Mouse (Mus musculus) kidney, adult 11 months (tissue): Measurements from ENCODE around the gene Magi1.

Experiments used
- DNase-seq: peaks from one replicate; pipeline ENCODE4 v3.0.0; 2022

Magi1 gene

DNA sequence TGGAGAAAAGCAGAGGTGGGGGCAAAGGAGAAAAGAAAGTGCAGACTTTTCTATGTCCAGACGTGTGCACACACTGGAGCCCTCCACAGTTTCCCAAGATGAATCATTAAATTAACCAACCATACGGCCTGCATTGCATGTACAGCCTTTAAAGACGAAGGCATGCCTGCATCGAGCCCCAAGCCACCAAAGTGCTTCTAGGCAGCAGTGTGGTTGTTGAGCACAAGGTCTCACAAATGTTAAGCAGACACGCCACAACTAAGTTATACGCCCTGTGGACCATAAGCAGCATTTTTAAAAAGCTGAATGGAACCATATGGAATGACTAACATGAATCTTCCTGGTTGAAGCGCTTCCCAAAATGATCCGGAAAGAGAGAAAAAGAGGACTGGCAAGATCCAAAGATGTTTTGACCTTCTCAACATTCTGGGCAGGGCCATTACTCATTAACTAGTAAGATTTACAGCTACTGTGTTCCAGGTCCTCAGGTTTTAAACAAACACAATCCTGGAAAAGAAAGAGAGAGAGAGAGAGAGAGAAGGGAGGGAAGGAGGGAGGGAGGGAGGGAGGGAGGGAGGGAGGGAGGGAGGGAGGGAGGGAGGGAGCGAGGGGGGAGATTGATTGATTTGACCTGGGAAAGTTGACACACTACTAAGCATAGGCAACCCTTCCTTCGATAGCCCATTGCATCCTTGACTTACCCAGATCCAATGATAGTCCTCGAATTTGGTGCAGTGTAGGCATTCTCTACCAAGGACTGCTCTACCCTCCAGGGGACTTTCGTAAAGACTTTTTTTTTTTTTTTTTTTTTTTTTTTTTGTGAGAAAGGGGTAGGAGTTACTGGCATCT, 26.5 kb downstream of the Magi1 start:
- DNase-seq = peak; percentile 33

DNA sequence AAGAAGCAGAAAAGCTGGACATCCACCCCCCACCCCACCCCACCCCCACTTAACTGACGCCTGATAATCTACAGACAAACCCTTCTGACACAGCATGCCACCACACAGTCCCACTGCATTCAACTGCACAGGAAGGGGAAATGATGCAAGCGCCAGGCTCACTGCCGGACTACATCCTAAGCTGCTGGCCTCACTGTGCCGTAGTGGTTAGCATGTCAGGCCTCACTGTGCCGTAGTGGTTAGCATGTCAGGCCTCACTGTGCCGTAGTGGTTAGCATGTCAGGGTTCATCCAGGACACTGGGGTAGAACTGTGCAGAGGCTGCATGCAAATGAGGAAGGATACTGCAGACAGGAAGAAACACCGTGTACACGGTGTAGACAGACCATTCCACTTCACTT, 29.8 kb downstream of the Magi1 start:
- no peak for DNase-seq

DNA sequence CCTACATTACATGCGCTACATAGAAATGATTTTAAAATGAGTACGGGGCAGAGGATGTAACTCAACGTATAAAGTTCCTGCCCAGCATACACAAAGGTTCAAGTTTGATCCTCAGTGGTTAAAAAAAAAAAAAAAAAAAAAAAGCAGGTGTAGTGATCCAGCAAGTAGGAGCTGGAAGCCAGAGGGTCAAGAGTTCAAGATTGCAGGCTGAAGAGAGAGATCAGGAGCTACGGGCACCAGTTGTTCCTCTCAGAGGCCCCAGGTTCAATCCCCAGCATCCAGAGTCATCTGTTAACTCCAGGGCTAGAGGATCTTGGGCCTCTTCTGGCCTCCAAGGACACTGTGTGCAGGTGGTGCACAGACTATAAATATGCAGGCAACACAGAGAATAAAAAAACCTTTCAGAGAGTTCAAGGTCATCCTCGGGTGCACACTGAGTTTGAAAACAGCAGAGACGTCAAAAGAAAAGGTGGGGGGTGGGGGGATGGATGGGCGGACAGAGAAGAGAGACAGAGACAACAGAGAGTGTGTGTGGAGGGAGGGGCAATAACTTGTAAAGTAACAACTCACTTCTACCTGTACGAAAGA, 32.3 kb downstream of the Magi1 start:
- DNase-seq = no peak

DNA sequence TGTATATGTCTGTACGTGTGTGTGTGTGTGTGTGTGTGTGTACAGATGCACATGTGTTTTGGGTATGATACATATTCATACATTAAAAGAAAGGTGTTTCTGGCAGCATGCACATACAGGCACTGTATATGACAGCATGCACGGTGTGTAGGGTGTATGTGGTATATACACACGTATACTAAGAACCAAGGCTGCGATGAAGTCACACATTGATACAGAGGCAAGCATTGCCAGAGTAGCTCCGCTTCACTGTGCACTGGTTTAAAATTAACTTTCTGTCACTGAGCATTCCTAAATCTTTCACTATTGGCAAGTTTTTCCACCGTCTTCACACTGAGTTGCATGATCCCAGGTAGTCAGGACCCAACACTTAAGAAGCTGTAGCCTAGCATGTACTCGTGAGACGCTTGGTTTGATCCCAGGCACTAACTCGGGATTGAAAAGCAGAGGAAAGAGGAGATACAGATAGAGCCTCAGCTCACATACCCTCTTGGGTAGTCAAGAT, 34.4 kb downstream of the Magi1 start:
- no peak for DNase-seq

DNA sequence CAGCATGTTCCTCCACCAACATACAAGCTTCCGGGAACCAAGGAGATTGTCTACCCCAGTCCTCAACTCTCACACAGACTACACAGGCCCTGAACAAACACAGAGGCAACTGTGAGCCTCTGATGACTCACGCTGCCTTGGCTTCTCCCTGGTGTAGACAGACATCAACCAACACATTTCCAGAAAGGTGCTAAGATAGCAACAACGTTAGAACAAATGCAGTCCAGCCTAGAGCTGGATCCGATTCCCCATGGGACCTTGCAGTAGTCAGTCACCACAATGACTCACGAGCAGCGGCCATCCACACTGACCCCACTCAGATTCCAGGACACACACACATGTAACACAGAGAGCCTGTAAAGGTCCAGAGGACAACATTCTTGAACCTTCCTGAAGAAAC, 42.5 kb downstream of the Magi1 start:
- DNase-seq = no peak

DNA sequence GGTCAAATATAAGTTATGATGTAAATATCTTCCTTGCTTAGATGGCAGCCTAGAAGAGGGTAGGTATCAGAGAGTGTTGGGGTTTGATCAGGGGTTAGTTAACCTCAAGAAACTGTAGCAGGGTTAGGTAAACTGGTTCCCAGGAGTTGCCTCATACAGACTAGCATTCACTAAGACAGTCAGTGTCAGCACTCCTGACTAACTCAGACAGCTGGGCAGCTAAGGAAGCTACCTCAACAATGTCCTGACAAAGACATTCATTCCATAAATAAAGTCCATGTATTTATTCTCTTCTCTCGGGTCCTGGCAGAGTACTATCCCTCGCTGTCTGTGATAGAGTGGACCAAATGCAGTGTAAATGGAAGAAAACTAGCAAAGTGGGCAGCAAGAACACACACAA, 45.1 kb downstream of the Magi1 start:
- no peak for DNase-seq

DNA sequence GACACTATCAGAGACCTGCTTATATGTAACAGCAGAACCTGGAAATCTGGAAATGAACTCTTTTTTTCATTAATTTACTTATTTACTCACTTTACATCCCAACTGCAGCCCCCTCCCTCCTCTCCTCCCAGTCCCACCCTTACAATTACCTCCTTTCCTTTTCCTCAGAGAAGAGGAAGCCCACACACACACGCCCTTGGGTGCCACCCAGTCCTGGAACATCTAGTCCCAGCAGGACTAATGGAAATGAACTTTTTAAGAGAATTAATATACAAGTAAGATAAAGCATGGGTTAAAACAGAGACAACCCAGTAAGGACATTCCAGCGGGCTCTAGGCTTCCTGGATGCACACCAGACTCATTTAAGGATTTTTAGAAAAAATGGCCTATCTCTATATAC, 46.8 kb downstream of the Magi1 start:
- no peak for DNase-seq

DNA sequence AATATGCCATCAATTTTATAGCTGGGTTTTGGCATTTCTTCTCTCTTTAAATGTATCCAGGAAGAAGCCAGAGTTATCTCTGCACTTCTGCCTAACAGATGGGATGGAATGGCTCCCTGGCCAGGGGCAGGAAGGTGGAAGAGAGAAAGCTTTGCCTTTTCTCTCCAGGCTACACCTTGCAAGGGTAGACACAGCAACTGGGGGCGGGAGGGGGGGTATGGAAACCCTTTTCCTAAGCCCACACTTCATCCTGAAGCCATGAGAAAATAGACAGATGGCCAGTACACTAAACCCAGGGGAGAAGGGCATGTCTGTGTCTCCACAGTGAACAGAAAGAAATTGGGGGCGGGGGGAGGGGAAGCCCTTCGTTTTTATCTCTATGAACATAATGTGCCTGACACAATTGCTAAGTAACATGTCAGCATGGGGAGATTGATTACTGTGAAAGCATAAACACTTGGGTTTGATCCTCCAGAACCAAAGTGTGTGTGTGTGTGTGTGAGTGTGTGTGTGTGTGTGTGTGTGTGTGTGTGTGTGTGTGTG, 51.4 kb downstream of the Magi1 start:
- DNase-seq = no peak

DNA sequence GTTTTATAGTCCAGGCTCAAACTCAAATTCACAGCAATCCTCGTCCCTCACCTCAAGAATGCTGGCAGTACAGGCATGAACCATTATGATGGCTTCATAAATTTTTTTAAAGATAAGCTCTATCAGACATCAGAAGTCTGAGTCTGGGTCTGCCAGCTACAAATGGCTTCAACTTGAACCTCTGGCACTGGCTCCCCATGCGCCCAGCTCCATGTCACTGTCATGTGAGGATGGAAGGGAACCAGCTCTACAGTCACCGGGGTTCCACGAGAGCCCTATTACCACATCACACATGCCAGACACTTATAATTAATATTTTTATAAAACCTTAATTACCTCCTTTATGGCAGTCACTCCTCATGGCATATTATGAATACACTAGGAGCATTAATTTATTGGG, 51.9 kb downstream of the Magi1 start:
- no peak for DNase-seq

DNA sequence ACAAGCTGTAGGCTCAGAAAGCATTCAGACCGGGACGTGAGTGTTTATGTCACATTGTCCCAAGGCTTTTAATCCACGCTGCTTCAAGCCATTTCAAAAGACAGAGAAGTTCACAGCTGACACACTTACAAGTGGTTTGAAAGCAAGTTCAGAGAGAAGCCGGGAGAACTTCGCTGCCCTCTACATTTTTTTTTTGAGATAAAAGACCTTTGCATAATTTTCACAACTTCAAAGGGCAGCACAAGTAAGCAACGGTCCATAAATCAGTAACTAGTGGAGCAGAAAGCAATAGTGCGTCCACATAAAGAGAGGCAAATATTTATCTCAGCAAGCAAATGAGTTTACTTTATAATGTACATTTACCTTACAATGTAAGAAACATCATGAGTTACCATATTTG, 52.4 kb downstream of the Magi1 start:
- no peak for DNase-seq

DNA sequence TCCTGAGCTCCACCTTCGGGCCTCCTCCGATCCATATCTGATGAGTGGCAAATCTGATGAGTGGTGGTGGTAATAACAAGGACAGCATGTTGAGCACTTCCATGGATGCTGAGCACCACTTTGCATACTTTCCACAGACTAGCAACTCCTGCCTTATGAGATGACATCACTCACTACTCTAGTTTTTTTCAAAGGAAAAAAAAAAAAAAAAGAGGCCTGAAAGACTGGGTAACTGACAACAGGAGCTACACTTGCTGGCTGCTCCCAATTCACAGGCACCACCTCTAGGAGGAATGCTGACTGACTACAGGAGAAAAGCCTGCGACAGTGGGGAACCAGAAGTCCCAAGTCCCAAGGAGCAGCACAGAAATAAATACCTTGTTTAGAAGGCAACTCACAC, 52.8 kb downstream of the Magi1 start:
- no peak for DNase-seq

DNA sequence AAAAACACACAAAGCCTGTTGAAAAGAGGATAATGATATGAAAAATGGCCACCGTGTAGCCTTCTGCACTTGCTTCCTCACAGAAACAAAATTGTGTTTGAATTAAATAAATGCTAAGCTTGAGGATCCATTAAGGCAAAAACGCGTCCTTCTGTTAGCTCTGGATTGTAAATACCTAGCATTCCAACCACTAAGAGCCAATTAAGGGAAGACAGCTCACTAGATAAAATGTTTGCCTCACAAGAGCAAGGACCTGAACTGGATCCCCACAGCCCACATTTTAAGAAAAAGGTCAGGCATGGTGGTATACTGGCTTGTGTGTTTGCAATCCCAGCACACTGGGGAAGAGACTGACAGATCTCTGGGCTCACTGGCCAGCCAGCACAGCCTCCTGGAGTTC, 53.6 kb downstream of the Magi1 start:
- DNase-seq = no peak

DNA sequence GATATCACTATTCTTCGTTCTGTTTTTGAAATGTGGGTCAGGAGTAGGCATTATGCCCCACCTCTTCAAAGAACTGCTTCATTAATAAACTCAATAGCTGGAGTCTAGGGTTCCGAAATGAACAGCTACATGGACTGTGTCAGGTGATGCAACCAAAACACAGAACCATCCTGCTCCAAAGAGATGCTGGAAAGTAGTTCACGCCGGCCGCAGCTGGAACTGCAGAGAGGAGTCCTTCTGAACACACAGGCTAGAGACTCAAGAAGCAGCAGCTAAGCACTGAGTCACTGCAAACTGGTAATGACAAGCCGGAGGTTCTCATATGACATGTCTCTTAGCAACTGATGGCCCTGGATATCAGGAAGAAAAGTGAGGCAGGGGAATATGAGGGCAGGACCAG, 57.5 kb downstream of the Magi1 start:
- DNase-seq = no peak

DNA sequence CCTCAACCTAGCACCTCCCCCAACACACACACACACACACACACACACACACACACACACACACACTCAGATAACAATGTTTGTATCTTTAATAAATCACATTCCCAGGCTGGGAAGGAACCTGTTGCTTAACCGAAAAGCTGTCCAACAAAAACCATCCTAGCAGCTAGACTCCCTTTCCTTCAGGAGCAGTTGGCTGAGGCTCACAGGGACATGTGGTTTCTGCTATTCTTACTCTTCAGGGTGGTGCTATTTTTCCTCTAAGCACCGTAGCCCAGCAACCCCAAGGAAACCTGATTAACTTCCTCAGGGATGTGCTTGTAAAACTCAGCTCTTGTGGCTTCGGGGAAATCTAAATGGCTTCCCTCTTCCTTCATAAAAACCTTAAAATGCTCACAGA, 57.9 kb downstream of the Magi1 start:
- DNase-seq = no peak

DNA sequence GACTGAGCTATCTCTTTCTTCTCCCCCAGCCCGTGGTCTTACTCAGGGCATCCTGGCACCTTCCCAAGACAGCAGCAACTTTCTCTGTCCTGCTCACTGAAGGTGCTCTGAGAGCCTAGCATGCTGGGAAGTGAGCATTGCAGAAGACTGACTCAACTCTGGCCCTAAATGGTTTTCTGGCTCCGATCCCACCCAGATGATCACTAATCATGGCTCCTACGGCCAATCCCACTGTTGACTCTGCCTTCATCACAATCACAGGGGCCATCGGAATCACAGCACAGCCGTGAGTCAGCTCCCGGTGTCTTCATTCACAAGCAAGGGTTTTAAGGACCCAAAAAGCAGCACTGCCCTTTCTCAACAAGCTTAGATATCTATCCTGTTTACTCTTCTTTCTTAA, 58.6 kb downstream of the Magi1 start:
- DNase-seq = no peak

DNA sequence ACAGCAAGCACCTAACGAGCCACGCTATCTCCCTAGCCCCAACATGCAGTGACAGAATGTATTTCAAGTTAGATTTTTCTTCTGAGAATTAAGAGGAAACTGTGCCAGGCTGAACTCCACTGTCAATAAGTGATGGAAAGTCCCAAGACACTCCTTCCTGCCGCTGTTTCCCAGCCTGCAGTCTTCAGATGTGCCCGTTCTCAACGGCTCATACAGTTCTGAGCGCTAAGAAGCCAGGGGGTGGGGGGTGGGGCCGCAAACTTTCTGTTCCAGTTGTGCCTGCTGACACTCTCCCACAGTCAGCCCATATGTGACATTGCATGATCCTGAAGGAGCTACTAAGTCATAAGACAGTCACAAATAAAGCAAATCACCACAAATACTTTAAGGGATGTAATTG, 61.5 kb downstream of the Magi1 start:
- DNase-seq = no peak

DNA sequence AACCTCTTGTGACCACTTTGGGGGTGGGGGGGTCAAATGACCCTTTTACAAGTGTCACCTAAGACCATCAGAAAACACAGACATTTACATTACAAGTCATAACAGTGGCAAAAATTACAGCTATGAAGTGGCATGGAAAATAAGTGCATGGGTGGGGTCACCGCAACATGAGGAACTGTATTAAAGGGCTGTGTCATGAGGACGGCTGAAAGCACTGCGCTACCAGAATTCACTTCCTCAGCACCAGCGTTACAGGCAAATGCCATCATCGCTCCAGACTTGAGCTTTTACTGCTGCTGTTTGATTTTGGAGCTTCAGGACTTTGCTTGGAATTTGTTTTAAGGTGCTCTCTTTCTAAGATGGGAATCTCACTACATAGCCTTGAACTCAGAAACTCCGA, 62.0 kb downstream of the Magi1 start:
- DNase-seq = no peak

DNA sequence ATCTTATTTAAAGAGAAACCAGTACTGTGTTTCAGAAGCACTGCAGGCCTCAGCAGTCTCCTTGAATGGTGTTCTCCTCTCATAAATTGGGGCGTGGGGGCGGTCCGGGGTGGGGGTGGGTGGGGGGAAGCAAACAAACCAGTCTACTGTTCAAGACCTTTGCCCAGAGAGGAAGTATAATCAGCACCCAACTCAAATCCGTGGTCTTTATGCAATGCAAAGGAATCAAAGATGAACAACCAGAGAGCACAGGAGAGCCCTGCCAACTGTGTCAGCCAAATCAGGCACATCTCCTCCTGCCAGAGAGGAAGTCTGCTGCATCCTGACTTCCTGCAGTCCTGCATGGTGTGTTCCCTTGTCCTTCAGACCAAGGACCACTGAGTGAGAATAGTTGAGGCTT, 65.6 kb downstream of the Magi1 start:
- no peak for DNase-seq

DNA sequence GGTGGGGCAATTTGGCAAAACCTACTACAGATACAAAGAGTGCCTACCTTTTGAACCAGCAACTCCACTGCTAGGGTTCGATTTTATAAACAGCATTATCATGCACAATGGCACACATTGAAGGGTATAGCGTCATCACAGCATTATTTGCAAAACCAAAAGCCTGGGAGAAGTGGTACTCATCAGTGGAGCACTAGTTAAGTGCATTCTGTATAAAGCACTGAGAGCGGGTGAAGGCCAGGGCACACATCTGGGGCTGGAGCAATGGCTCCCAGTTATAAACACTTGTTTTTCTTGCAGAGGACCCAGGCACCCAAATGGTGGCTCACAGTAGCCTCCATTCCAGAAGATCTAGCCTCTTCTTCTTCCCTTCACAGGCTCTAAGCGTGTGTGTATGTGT, 67.9 kb downstream of the Magi1 start:
- DNase-seq = no peak

DNA sequence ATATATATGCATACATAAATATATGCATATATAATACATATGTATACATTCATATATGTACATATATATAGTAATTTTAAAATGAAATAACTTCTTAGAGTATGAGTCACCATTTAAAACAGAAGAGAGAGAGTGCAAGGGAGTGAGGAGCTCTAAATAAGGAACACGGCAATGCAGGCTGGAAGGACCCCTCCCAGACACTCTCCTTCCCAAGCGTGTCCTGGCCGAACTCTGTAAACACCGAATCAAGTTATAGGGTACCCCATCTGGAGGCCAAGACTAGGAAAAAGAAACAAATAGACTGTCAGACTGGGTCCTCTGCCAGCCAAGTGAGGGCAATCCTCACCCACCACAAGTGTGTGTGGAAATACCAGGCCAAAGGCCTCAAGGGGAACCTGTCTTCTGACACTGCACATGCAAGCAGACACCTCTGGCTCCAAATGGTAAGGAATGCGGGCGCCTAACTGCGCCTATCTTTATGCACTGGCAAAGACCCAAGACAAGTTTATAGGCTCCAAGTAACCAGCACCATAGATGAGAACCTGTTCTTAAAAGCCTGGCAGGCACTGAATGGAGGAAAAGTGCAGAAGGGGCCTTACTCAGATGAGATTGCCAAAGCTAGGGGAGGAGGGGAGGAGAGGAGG, 68.7 kb downstream of the Magi1 start:
- DNase-seq = no peak

DNA sequence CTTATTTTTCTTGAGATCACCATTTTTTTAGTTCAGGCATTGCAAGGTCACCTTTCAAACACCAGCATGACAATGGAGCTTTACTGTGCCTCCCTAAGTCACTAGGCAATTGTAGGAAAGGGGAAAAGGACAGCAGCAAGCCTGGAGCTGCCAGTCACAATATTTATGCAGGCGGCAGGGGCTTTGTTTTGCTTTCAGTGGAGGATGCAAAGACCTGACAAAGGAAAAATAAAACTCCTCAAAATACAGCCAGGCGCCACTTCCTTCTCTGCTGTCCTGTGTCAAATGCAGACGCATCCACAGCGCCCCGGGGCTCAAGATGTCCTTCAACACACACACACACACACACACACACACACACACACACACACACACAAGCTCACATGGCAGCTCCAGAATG, 77.8 kb downstream of the Magi1 start:
- DNase-seq = no peak

DNA sequence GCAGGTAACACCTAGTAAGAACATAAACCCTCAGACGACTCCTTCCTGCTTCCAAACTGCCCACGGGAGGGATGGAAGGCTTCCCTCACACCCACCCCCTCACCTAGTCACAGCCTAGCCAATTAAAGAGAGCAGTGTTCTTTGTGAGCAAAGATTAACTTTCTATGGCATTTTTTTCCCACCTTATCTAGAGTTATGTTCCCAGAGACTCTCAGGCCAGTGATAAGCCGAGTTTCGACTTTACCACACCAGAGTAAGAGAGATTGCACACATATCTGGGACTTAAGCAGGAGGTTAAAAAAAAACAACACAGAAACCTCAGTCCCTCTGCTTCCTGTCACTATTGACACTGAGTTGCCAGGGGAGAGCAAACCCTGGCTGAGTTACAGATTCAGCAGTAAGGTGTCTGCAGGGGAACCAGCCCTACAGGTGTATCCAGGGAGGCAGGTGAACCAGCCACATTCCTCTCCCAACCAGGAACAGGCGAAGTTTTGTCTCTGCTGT, 80.0 kb downstream of the Magi1 start:
- no peak for DNase-seq

DNA sequence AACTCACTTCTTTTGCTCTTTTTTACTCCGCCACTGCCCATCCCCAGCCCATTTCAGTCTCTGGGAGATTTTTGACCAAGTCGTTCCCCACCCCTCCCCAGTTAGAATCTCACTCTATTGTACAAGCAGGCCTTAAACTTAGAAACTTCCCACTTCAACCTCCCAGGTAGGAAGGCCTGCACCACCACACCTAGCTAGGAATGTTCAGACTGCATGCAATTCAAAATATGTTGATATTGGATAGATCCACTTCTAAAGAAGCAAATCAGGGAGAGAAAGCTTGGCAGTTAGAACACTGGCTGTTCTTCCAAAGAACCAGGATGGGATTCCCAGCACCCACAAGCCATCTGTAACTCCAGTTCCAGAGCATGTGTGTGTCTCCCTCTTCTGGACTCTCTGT, 81.8 kb downstream of the Magi1 start:
- no peak for DNase-seq

DNA sequence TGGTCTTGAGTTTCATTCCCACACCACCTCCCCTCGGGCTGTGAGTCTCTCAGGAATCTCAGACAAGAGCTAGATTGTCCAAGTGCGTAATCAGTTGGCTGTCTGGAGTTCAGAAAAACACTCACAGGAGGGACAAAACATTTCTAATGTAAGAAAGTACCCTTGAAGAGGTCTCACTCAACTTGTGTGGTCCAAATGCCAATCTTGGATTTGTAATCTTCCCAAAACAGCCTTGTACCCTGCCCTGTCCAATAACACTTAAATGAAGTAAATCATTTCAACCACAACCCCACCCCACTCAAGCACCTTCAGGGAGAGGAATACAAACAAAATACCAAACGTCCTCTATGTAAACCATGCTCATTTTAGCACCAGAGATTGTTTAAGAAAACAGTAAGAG, 82.8 kb downstream of the Magi1 start:
- DNase-seq = no peak
